Mouse (Mus musculus): Measurements from ENCODE around the gene Gpr26. TPM values are rescaled to one million over a fixed set of nuclear protein-coding genes. Genes with fewer than 3 reads are reported as not detected.

Gene Gpr26
- total RNA-seq (2015), result not detected in 2 replicates
- not detected in 2 replicates for total RNA-seq (2017)

DNA sequence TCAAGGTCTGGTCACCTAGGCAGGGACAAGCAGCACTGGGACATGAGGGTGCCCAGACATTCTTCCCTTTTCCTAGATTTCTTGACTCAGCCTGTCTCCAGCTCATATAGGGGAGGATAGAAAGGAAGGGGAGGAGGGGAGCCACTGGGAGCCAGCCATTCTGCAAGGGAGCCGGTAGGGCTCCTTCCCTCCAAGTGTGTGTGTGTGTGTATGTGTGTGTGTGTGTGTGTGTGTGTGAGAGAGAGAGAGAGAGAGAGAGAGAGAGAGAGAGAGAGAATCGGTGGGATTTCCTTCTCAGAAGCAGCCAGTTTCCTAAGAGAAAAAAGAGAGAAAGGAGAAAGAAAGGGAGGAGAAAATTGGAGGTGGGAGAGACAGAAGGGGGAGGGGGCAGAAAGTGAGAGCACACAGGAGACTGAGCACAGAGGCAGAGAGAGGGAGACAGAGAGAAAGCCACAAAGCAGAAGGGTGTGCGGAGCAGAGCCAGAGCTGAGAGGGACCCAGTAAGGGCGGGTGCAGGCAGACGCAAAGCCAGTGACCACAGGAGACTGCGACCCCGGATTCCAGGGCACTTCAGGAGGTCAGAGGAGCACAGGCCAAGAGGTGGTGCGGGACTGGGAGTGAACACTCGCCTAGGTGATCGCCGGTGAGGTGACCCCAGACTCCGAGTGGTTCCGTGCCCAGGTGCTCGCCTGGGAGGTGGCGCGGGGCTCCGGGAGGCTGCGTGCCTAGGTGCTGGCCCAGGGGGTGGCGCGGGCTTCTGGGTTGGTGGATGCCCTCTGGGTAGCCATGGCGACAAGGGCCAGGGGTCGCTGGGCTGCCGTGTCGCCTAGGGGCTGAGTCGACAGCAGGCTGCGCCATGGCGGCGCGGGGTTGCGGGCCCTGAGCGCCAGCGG is at the start of gene Gpr26:
Gene Gpr26 (plus strand): TSS at position 438 of the 893 bp plus-strand sequence.
- no peak for ATAC-seq (ENCODE audit: poor library complexity, severe bottlenecking)

DNA sequence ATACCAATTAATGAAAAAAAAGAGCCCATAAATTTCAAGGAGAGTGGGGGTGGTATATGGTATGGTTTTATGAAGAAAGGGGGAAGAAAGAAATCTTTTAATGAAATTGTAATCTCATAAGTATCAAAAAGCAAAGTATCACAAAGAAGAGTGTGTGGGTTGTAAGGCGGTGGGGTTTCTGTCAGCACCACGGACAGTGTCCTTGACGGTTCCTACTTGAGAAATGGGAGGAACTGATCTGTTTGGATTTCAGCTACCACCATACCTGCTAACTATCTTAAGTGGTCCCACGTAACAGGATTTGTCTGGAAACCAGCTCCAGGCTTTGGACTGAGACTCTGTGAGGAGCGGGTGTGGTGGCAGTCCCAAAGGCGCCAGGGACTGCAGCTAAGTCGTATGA is 48.9 kb upstream of the Gpr26 start:
- no peak for ATAC-seq (ENCODE audit: poor library complexity, severe bottlenecking)

DNA sequence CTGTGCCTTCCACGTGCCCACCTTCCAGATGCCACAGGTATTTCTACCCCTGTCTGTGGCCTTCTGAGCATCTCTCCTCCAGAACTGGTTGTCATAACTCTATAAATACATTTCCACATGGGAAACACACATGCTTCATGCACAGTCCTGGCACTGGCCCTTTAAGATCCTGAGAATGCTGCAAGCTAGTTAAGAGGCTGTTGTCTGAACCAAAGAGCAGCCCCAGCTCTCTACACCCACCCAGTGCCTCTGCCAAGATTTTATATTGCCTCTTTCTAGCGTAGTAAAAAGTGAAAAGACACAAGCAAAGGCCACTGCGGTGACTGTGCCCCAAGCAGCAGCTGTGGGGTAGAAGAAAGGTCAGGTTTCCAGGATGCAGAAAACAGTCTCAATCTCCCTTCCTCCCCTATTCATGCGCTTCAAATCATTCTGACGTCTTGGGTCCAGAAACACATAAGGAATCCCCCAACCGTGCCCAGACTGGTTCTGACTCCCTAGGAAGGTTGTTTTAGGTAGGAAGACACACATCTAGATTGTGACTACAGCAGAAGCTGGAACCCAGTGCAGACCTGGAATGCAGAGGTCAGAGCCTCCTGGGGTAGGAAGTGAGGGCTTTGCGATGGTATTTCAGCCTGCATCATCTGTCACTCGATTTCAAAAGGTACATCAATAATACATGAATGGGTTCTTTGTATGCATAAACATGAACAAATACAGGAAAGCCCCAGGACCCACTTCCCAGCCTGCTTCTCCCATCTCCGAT is 38.8 kb upstream of the Gpr26 start:
- no peak for ATAC-seq (ENCODE audit: poor library complexity, severe bottlenecking)

DNA sequence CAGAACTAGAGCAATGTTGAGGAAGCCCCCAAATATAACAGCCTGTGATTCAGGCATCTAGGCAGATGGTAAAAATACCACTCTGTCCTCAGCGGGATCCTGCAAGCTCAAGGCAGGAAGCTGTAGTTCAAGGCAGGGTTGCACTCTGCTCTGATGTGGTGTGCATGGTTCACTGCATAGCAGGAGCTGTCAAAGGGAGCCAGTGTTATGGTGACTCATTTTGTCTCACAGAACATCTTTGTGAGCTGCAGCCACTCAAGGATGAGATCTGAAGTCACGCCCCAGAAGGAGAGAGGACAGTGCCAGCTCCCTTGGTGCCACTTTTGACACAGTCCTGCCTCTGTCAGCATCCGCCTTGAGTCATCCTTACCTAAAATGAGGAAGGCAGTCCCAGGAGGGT is 28.6 kb upstream of the Gpr26 start:
- ATAC-seq (ENCODE audit: poor library complexity, severe bottlenecking), result no peak

DNA sequence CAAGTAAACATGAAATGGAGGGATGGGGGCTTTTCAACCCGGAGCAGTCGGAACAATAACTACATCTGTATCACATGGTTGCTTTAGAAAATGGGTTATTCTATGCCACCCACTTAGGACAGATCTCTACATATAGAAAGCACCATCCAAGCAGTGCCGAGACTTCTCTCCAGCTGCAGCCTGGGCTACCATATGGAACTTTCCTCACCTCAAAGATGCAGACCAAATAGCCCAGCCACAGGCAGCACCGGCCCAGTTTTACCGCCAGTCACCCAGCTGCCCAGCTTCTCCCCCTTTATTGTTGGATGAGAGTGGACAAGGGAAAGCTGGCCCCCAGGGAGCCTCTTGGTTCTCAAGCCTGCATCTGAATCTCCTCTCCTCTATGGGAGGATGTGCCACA is 15.1 kb upstream of the Gpr26 start:
- no peak for ATAC-seq (ENCODE audit: poor library complexity, severe bottlenecking)

DNA sequence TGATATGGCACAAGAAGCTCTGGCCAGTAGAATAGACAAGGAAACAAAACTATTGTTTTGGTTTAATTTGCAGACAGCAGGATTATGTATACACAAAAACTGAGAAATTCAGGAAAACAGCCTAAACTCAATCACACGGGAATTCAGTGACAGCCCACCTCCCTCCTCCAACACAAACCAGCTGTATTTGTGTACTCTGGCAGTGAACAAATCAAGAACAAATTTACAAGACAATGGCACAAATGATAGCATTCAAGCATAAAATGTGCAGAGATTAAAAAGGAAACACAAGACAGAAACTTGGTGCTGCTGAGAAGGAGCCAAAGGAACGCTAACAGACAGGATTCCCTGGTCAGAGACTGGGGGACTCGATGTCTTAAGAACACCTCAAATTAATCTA is 12.9 kb upstream of the Gpr26 start:
- no peak for ATAC-seq (ENCODE audit: poor library complexity, severe bottlenecking)

DNA sequence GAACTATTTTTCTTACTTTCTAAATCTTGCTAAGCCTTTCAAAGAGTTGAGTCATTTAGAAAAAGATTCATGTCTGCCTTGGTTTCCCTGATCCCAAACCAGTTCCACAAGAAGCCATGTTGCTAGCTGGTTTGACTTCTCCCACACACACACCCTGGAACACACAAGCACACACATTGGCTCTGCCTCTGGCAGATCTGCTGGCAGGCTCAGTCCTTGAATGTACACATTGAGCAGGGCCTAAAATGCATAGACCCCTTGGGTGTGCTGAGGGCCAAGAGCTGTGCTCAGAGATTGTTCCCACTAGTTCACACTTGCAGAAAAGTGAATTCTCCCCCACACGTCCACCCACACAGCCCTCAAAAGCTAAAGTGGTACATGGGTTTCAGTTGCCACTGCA is 7.6 kb upstream of the Gpr26 start:
- ATAC-seq (ENCODE audit: poor library complexity, severe bottlenecking), result no peak

DNA sequence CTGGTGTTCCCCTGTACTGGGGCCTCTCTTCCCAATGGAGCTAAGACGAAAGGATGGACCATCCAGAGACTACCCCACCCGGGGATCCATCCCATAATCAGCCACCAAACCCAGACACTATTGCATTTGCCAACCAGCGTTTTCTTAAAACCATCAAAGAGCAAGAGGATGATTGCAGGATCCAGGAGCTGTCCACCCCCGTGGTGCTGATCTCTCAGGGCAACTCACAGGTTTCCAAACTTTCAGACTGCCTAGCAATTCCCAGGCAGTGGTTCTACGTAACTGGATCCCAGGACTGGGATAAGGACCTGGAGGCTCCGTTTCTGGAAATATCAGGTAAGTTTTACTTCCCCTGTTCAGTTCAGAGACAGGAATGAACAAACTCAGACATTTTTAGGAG is 5.7 kb upstream of the Gpr26 start:
- ATAC-seq (ENCODE audit: poor library complexity, severe bottlenecking), result no peak

DNA sequence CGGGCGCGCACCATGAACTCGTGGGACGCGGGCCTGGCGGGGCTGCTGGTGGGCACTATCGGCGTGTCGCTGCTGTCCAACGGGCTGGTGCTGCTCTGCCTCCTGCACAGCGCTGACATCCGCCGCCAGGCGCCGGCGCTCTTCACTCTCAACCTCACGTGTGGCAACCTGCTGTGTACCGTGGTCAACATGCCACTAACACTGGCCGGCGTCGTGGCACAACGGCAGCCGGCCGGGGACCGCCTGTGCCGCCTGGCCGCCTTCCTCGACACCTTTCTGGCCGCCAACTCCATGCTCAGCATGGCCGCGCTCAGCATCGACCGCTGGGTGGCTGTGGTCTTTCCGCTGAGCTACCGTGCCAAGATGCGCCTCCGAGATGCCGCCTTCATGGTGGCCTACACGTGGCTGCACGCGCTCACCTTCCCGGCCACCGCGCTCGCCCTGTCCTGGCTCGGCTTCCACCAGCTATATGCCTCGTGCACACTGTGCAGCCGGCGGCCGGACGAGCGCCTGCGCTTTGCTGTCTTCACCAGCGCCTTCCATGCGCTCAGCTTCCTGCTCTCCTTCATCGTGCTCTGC is 745 bp downstream of the Gpr26 start:
- ATAC-seq (ENCODE audit: poor library complexity, severe bottlenecking), result no peak

DNA sequence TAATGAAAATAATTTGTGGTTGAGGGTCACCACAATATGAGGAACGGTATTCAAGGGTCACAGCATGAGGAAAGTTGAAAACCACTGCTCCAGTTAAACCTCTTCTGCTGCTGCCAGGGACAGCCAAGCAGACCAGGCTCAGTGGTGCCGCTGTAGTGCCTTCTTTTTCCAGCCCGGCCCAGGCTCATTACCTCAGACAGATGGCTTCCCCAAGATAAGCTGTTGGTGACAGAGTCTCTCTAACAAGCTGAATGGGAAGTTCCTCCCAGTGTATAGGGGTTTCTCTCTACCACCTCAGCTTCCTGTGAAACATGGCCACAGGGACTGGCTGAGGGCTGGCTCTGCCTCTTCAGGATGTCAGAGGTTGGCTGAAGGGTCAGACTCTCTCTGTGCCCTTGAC is 4.0 kb downstream of the Gpr26 start:
- ATAC-seq (ENCODE audit: poor library complexity, severe bottlenecking), result no peak

DNA sequence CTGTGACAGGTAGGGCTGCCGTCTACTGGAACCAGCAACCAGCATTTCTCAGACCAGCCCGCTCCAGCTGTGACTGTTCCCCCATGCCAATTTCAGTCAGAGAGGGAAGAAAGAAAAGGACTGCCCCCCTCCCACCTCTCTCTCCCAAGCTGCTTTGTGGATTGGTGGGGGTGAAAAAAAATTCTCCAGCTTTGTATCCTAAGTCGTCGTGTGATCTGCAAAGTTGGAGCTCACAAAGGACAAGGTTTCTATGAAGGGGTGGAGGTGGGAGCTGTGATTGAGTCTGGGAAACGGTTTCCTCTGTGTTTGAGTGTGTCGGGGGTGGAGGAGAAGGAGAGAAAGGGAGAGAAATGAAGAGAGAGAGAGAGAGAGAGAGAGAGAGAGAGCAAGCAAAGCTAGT is 9.6 kb downstream of the Gpr26 start:
- no peak for ATAC-seq (ENCODE audit: poor library complexity, severe bottlenecking)

DNA sequence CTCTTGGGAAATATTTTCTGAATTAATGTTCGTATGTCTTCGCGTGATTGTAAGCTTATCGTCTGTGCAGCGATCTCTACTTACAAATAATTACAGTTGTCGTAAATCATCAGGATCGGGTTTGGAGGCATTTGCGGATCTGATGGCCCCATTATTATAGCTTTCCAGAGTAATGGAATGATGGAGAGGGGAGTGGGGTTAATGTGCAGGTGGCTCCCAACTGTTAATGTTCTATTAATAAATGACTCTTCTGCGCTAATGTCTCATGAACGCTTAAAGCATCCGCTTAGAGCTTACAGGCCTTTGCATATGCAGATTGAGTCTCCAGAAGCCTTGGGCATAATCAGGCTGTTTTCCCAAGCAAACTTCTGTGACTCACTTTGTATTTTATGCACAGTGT is 12.3 kb downstream of the Gpr26 start:
- ATAC-seq (ENCODE audit: poor library complexity, severe bottlenecking), result no peak

DNA sequence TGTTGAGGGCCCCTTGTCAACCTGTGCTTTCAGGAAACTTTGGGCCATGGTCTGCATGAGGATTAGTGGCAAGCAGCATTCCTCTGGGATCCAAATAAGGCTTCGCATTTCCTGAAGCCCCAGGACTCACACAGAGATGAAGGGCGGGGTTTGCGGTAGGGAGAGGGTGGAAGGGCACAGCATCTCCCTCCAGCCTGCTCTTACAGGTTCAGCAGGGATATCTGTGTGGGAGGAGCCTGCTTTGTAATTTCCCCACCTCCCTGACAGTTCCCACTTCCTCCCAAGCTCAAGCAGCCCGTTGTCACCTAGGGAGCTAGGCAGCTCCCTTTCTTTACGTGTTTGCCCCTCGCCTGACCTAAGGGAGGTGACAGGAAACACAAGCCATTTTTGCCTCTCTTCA is 22.8 kb downstream of the Gpr26 start:
- ATAC-seq (ENCODE audit: poor library complexity, severe bottlenecking), result no peak

DNA sequence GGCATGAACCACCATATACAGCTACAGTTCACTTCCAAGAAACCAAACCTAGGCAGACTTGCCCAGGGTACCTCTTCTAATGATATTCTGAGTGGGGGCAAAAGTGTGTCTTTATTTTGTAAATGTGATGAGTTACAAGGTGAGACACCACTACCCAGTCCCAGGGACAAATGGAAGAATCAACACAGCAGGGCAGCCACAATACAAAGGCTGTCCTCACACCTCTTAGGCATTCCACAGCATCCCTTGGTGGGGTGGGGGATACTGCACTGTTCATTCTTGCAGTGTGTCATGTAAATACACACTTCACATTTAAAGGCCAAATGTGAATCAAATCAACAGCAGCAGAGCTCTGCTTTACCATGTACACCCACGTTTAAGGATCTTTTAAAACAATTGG is 26.0 kb downstream of the Gpr26 start:
- no peak for ATAC-seq (ENCODE audit: poor library complexity, severe bottlenecking)

DNA sequence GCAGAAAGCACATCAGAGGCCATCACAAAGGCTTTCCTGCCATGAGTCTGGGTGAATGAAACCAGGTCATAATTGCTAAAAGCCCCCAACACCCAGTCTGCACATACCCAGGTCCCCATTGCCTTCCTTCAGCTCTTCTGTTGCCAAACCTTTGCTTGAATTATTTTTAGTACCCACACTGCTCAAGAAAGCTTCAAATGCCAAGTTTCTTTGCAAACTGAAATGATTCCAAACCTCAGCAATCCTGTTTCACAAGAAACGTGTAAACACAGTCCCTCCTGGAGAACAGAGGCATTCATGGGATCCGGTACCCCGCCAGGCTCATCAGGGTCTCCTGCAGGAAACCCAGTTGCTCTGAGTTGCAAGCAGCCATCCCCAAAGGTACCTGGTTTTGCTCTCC is 26.6 kb downstream of the Gpr26 start:
- ATAC-seq (ENCODE audit: poor library complexity, severe bottlenecking), result no peak

DNA sequence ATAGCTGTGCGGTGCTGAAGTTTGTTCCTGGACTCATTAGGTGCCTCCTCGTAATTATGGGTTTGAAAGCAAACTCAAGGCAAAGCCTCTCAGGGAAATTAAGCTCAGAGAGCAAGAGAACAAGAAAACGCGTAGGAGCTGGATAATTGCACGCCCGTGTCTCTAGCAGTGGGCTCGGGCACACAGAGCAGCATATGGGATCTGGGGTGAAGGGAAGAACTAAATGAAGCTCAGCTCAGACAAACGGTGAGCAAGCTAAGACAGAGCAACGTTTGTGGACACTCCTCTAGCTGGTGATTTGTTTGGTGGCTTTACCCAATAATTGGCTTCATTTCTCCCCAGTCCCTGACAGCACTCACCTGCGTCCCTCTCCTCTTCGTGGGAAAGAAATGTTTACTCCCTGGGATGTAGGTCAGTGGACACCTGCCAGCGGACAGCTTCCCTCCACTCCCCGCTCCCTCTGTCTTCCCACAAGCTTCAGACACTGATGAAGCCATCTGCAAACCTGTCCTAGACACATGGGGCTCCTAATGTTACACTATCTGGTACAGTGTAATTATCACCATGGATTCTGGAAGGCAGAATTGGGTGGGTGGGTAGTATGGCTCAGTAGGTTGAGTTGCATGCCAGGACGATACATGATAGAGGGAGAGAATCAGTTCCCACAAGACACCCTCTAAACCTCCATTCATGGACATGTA is 39.9 kb downstream of the Gpr26 start:
- ATAC-seq (ENCODE audit: poor library complexity, severe bottlenecking), result no peak

DNA sequence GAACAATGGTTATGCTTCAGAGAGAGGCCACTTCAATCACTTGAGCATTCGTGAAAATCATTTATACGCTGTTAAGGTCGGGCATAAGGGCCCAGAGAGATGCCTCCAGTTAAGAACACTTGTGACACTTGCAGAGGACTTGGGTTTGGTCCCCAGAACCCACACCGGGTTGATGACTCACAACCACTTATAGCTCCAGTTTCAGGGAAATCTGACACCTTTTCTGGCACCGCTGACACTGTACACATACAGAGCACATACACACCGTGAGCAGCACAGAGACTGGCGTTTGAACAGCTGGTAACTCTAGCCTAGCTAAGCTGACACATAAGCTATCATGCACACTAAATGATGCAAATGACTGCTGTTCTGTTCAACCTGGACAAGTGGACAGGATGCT is 42.7 kb downstream of the Gpr26 start:
- no peak for ATAC-seq (ENCODE audit: poor library complexity, severe bottlenecking)

DNA sequence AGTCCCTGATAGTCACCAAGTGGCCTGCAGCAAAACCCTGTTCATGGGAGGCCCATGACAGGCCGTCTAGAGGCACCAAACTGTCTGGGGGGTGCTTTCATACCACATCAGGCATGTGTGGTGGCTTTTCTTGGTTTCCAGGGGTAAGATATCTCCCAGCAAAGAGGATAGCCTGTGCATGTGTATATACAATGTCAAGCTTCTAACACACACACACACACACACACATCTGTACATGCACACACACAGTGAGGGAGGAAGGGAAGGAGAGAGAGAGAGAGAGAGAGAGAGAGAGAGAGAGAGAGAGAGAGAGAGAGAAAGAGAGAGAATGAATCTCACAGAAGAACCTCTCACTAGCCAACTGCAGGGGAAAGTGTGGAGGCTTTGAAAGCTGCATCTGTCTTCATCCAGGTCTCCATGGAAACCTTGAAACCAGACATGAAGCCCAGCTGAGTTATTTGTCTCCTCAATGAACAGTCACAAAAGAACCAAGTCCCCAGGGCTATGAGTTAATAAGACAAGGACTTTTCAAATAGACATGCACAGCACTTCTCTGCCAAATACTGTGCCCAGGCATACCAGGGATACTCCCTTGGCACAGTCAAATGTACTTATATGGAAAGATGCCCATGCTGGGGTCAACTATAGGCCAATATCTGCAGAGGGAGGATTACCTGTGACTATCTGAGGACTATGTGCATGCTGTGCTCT is 46.9 kb downstream of the Gpr26 start:
- no peak for ATAC-seq (ENCODE audit: poor library complexity, severe bottlenecking)

DNA sequence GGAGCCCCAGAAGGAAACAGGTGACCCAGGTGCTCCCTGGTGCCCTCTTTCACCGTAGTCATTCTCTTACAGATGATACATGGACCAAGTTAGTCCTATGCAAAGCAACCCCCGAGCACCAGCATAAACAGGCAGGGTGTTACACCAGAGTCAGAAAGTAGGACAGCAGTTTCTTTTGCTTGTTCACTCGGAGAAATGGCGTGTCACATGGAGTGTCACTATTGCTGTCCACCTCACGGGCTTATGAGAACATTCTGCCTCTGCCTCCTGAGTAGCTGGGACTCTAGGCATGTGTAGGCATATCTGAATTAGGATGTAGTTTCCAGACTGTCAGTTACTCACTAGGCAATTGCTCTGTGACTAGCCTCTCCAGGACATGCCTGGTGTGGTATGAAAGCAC is 47.7 kb downstream of the Gpr26 start:
- no peak for ATAC-seq (ENCODE audit: poor library complexity, severe bottlenecking)

DNA sequence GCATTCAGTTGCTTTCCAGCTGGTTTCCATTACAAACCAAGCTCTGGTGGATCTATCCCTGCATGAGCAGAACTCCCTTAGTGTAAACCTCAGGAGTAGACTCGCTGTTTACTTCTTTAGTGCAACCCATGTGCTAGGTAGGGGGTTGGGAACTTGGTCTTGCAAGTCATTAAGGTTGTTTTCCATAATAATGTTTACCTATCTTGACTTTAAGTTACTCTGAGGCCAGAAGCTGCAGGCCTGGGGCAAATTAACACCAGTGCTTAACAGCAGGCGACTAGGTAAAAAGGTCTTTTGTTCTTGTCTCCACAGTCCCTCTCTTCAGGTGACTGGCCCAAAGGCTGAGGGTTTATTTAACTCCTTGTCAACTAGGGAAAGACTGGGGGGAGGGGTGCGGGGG is 48.9 kb downstream of the Gpr26 start:
- ATAC-seq (ENCODE audit: poor library complexity, severe bottlenecking), result no peak

DNA sequence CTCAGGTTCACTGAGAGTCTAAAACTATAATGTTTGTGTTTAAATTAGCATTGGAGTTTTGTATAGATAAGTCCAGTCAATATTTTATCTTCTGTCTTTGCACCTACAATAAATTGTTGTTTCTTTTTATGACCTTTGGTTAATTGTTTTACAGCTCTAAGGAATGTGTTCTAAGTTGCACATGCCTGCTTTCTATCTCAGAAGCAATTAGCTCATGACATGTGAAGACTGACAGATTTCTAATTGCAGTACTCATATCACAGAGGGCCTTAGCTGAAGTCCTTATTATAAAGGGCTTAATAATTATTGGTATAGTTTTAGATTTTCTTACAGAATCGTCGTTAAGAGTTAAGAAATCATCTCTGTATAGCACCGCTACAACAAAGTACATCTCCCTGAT is 49.7 kb downstream of the Gpr26 start:
- ATAC-seq (ENCODE audit: poor library complexity, severe bottlenecking), result no peak
